Mouse (Mus musculus) kidney, adult 9 months (tissue): ENCODE measurements around the gene Zmiz1.
A peak's percentile ranks its signal among the peaks of the same experiment; 100 is the strongest.

Experiments
- DNase-seq: peaks from one replicate; pipeline ENCODE4 v3.0.0; 2022

The Zmiz1 gene

DNA sequence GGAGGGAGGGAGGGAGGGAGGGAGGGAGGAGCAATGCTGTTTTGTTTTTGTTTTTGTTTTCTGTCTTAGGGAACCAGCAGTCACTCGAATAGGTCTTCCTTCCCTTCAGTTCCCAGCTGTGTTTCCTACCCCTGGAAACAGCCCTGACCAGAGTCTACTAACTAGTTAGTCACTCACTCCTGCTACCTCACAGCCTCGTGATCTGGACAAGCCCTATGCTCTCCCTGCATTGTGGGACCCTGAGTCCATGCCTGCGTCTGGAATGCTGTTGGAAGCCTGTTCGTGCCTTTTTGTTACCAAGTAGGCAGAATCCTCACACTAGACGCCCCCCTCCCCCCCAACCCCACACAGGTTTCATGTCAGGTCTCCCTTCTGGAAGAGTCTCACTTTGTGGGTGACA, 15.0 kb downstream of the Zmiz1 start:
- no peak for DNase-seq

DNA sequence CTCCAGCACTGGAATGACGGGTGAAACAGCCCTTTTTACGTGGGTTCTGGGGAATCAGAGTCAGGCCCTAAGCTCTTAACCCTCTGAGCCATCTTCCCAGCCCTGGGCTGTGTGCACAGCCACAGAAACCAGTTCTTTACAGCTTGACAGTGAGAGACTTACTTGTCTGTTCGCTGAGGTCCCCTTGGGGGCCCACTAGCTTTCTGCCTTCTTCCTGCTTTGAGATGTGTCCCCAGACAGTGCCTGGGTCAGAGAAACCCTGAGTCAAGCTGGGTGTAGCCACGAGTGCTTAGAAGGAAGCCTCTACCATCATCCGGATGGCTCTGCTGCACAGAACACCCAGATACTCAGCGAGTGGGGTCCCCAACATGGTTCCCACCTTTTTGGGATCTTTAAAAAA, 15.7 kb downstream of the Zmiz1 start:
- no peak for DNase-seq

DNA sequence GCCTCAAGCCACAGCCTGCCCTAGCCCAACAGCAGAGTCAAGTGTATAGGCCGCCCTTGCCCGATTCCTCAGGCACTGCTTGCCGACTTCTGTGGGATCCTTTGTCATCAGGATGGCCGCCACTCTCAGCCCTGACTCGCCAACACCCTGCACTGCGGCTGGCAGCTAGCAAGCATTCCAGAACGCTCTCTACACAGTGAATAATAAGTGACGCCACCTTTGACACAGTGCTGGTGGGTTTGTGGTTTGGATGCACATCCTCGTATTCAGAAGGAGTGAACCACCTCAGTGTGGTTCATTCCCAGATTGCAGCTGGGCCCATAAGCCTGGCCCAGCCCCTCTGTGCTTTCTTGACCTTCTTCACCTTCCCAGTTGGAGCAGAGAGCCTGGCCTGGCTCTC, 17.1 kb downstream of the Zmiz1 start:
- no peak for DNase-seq

DNA sequence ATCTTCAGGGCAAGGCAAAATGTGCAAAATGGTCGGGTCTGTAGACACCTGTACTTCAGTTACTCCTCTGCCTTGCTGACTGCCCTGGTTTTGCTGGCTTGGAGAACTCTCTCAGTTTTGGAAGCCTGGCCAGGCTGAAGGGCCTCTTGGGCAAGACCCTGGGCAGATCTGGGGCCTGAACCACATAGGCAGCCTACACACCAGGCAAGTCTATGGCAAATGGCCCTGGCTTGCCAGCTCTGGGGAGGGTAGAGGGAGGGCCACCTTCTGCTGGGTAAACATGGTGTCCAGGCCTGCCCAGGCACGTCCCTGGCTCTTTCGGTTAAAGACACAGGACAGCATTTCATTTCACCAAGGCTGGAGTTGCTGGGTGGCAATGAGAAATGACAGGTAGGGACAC, 17.5 kb downstream of the Zmiz1 start:
- no peak for DNase-seq

DNA sequence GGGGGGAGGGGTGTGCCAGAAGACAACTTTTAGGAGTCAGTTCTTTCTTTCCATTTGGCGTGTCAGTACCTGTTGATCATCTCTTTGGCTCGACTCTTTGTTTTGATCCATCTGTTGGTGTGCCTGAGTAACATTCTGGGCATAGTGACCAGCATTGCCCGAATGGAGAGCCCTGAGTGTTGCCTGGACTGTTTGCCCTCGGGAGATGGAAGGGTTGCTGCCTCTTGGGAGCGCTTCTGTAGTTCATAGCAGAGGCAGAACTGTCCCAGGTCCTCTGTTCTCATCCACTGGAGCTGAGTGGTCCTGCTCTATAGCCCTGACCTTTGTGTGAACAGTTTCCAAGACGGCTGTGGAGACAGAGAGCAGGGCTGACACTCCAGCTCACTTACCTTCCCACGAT, 18.3 kb downstream of the Zmiz1 start:
- DNase-seq, result no peak

DNA sequence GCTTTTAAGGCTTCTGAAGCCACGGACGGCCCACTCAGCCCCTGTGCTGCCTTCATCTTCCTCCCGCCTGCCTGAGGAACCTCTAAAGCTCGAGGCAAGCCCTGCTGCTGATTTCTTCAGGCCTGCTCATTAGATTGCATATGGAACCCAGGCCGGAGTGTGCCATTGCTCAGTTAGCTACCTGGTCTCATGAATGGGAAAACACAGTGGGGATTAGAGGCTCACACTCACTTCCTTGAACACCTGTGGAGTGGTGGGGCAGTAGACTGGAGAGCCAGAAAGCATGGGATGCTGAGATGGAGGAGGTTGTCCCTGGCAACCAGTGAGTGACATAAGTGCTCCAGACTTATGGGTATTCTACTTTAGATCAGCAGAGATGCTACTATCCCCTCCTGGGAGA, 19.3 kb downstream of the Zmiz1 start:
- DNase-seq, result no peak

DNA sequence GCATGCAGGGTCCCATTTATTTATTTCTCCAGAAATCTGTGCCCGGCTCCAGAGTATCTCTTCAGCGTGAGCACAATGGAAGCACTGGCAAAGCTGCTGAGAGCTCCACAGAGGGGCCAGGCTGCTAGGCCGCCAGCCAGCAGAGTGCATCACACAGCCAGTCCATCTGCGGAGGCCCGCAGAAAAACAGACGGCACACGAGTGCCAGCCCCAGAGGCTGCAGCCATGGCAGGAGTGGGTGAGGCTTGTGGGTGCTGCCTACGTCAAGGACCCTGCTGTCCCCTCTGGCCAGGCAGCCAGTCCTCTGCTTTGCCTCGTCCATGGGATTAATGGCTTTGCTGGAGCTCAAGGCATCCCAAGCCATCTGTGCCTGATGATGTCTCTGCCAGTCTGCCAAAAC, 19.8 kb downstream of the Zmiz1 start:
- no peak for DNase-seq

DNA sequence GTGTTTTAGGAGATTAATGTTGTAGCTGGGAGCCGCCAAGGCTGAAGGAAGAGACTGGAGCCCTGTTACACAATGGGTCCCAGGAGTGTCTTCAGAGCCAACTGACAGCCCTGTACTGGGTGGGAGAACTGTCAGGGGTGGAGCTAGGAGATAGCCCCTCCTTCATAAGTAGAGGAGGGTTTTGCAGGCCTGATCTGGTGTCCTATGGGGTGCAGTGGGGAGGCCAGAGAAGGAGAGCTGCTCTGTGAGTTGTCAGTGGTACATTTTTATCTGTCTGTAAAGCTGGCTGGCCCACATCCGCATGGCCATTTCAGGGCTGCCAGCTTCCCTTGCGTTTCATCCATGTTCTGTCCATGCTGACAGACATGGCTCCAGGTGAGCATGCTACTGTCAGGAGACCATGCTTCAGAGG, 20.9 kb downstream of the Zmiz1 start:
- no peak for DNase-seq

DNA sequence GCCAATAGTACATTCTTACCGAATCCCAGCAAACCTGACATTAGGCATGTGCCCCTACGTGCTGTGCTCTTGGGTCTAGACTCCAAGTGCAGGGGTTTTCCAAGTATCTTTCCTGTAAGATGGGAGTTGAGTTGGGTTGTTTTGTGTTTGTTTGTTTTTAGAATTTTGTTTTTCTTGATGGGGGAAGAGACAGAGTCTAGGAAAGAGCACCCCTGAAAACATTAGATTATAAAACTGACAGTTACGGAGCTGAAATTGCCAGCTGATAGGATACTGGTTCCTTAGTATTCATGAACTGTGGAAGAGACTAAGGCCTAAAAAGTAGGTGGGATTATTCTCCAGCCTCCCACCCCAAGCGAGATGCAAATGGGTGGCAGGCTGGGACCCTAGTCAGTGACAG, 21.5 kb downstream of the Zmiz1 start:
- no peak for DNase-seq

DNA sequence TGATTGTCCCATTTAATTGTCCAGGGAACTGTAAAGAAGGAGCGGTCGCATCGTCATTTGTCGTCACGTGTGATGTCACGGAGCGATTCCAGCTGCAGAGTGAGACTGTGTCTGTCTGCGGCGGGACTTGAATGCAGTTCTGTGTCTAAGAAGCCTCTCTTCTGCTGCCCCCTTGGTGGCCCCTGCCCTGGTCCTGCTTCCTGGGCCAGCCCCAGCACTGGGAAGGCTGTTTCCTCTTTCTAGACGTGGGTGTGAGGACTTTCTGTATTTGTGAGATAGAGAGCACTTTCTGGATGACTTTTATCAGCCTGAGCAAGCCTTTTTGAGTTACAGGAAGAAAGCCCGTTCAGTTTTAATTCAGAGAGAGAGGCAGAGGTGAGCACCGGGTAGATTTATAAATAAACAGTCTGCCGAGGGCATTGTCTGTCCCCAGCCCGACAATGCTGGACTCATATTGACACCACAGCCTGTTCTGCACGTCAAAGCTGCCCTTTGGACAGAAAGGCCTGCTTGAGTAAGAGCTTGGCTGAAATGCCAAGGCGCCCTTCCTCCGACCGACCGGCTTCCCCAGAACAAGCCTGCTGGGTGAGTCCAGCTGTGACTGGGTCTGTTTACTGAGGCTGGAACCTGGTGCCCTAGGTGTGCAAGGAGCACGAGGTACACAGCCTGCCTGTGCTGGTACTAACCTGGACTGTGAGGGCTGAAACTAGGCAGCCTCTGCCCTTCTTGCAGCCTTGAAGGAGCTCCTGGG, 22.1 kb downstream of the Zmiz1 start:
- peak; percentile 96 for DNase-seq

DNA sequence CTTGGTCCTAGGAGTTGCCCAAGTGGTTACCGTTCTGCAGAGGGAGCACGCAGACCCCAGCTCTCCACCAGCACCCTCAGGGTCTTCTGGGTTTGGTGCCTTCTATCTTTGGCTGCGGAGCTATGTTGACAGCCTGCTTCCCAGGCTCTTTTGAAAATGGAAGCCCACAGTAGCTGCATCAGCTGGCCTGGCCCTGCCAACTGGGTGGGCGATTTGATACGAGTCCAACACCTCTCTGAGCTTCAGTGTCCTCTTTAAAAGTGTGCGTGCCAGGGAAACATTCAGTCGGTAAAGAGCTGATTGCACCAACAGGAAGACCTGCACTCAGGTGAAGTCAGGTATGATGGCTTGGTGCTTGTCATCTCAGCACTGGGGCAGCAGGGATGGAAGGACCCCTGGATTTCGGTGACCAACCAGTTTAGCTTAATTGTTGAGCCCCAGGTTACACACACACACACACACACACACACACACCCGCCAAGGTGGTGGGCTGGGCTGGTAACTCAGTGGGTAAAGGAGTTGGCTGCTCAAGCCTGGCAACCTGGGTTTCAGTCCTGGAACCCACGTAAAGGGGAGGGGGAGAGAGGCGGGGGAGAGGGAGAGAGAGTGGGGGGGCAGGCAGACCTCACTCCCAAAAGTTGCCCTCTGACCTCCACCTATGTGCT, 22.8 kb downstream of the Zmiz1 start:
- no peak for DNase-seq

DNA sequence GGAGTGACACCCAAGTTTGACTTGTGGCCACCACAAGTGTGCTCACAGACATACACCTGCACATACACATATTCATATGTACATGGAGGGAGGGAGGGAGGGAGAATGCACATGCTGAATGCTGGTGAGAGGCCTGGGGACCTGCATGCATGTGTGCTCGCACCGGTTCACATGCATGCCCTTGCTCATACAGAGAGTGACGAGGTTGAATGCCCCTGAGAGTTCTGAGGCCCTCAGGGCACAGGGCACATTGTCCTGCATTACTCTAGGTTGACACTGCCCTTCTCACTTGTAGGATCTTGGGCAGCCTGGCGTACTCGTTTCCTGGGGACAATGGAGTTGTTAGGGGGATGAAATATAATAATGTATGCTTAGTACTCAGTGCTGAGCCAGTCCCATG, 23.4 kb downstream of the Zmiz1 start:
- no peak for DNase-seq

DNA sequence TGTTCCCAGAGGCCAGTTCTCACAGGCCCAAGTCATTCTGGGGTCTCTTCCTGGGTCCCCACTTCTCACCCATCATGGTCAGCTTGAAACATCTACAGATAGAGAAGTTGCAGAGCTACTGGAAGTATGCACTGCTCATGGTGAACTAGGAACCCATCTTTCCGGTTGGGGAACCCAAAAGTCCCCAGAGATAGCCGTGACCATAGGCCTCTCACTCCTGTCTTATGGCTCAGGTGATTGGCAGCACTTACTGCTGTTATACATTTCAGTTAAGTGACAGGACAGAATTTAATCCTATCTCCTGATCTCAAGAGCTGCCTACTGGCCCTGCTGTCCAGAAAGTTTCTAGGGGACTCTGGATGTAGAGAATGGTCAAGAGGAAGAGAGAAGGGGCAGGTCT, 24.3 kb downstream of the Zmiz1 start:
- DNase-seq, result no peak

DNA sequence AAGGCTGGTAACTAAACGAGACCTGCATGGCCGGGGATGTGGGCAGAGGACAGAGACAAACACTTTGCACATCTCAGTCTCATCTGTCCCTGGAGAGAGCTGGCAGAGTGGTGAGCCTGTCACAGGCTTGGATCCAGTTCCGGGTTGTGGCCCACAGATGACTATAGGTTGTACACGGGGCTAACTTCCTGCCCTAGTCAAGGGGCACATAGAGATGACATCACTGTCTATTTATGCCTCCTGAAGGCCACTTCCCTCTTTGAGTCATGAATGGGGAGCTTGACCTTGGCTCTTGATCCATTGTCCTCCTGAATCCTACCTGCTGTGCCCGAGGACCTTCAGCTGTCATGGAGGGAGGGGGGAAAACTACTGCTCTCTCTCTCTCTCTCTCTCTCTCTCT, 25.1 kb downstream of the Zmiz1 start:
- no peak for DNase-seq

DNA sequence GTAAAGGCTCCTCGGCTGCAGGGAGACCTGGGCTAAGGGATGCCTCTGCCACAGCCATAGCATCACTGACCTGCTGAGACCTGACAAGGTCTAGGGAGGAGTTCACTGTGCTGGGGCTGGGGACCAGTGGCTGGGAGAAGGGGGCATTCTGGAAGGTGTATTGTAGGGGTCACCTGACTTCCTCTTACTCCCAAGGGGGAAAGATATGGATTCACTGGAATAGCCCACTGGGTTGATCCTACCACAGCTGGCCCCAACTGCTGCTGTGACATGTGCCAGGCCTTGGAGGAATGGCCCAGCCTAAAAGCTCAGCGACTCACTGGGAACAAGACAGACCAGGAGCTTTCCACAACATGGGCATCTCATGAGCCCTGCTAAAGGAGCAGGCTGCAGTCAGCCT, 27.2 kb downstream of the Zmiz1 start:
- no peak for DNase-seq

DNA sequence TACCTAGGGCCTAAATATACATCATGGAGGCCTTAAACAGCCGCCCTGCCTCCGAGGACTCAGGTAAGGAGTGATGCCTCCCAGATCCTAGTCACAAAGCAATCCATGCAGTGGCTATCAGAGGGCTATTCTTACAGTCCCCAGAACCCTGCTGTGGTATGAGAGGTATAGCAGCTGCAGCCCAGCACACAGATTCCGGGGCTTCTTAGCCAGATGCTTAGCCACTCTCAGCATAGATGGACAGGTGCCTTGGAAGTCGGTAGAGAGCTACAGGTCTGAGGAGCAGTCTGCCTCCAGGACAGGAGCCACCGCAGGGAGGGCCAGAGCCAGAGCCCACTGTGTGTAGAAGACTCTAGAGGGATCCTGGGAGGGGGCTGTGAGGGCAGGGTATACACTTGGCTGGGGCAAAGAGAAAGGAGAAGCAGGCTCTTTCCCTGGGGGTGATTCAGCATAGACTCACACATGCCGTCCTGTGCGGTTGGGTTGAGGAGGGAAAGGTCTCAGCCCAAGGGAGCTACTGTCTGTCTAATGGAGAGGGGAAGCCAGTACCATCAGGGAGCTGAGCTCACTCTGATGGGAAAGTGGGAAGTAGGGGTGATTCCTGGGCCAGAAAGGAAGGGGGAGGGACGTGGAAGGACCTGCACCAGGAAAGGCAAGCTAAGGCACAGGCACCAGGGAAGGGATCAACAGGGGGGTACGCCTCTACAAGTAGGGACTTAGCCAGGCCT, 27.9 kb downstream of the Zmiz1 start:
- DNase-seq, result no peak

DNA sequence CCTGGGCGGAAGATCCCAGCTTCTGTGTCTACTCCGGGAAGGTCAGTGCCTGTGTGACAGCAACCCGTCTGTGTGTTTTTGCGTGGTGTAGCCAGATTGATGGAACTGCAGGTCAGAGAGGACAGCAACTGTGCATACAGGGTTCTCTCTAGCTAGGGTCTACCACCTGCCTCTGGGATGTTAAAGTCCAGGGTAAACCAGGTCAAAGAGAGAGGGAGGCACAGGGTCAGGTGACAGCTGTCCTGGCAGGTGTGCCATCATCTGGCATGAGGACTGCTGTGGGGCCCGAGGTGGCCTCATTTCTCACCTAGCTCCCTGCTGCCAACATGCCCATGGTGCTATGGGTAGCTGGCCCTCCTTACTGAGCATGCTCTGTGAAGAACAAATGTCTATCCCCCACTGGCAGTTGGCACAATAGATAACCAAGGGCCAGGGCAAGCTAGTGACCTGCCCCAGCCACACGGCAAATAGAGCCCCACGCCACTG, 28.5 kb downstream of the Zmiz1 start:
- no peak for DNase-seq

DNA sequence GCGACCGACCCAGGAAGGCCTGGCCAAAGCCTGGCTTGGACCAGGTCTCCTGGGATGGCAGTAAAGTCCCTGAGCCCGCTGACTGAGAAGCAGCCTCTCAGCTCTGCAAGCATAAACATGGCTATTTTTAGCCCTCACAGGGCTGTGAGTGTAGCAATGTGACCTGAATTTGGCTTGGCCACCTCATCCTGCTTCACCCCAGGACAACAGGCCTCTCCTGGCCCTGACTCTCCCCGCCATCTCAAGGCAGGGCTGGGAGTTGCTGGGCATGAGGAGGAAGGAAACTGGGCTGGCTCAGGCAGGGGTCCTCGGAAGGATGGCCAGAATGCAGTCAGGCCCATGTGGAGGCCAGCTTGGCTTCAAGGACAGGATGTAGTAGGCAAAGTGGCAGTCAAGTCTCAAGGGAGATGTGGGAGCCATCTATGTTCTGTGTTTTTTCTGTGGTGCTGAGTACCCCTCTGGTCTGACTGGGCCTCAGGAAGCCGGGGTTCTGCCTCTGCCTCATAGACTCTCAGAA, 29.2 kb downstream of the Zmiz1 start:
- peak; percentile 79 for DNase-seq

DNA sequence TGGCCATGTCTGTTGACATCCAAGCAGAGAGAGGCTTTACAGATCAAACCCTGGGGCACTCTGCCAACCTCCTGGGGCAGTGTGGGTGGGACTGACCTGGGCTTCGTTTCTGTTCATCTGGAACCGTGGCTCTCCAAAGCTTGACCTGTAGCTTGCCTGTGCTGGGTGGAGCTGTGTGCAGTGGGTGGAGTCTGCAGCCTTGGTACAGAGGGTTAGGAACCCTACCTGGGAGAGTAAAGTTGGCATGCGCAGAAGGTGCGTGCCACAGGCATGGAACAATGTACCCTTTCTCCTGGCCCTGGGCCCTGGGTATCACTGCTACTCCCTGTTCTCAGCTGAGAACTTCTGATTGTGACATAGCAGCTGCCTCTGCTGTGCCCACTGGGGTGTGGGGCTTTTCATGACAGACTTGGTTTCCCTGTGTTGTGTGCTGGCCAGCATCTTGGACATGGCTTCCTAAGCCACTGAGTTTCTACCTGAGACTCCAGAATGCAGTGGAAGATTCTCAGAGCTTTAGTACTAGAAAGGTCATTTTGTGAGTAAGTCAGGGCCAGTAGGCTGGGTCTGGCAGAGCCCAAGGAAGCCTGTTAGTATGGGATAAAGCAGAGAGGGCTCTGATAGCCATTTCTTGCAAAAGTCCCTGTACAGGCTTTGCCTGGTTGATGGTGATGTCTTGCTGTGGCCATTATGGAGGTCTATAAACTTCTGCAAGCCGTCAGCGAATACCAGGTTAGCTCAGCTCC, 30.5 kb downstream of the Zmiz1 start:
- DNase-seq, result peak; percentile 98

DNA sequence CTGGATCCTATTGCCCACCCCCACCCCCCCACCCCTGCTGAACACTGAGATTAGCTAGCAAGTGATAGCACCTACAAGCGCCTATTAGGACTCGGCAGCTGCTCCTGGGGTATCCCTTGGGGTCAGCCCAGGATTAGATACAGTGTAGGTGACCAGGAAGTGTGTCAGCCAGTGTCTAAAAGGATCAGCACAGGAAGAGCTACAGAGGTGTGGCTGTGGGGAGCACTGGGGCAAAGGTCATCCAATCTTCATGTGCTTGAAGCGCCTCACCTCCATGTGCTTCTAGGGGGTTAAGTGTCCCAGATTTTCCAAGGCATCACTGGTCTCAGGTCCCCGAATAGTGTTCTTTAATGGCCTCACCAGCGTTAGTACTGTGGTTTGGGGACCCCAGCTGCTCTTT, 33.0 kb downstream of the Zmiz1 start:
- DNase-seq, result no peak

DNA sequence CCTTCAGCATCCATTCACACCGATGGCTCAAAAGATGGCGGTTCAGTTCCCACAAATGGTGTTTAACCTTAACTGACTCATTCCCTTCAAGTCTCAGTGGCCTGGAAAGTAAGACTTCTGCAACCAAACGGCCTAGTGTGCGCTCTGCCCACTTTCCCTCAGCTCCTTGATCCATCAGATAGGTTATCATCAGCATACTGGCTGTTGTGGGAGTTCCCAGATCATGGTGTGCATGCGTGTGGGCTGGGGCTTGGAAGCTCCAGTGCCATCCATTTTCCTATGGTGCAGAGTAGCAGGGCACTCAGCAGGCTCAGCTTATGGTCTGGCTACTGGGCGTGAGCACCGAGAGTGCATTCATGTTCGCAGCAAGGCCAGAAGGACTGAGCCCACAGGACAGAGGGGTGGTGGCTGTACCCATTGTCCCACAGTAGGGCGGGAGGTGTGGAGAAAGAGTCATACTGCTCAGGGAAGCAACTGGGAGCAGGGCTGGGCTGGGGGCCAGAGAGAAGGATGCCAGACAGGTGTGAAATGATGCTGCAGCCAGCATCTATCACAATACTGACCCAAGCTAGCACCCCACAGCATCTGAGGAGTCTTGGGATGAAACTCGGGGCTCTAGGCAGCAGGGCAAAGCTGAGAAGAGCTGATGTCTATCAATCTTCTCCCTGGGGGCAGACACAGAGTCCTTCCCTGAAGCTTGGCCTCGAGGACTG, 33.7 kb downstream of the Zmiz1 start:
- DNase-seq, result no peak
